Mouse (Mus musculus) thymus, adult 2 months (tissue): ENCODE measurements around the gene Zbtb9. TPM values are rescaled to one million over a fixed set of nuclear protein-coding genes. Genes with fewer than 3 reads are reported as not detected.
A peak's percentile ranks its signal among the peaks of the same experiment; 100 is the strongest.

Source experiments
- DNase-seq: peaks from one replicate; pipeline ENCODE4 v3.0.0; 2021
- H3K27ac ChIP-seq: fragments of 200-500 bp; 2 replicates; pipeline ENCODE4 v1.5.1; 2012; ENCODE audit warnings: low read length, control low read depth; ENCODE audit not compliant: control insufficient read depth, insufficient read depth
- H3K27me3 ChIP-seq: fragments of 200-500 bp; 2 replicates; pipeline ENCODE4 v1.6.1; 2012; ENCODE audit warnings: mild to moderate bottlenecking, low read length, moderate library complexity, mixed read lengths; ENCODE audit not compliant: control insufficient read depth, insufficient read depth
- H3K36me3 ChIP-seq: fragments of 200-500 bp; 2 replicates; pipeline ENCODE4 v1.6.1; 2012; ENCODE audit warnings: mild to moderate bottlenecking, low read length, moderate library complexity; ENCODE audit not compliant: control insufficient read depth, insufficient read depth
- H3K4me1 ChIP-seq: fragments of 200-500 bp; replicated peaks from 2 replicates; pipeline ENCODE4 v1.6.1; 2012; ENCODE audit warnings: low read length; ENCODE audit not compliant: control insufficient read depth, insufficient read depth
- H3K4me3 ChIP-seq: fragments of 200-500 bp; 2 replicates; pipeline ENCODE4 v1.5.1; 2012; ENCODE audit warnings: mild to moderate bottlenecking, low read length, control low read depth, moderate library complexity; ENCODE audit not compliant: control insufficient read depth, insufficient read depth
- CTCF ChIP-seq: fragments of 200-500 bp; IDR thresholded peaks from 2 replicates; pipeline ENCODE4 v1.5.1; 2012; ENCODE audit warnings: mild to moderate bottlenecking, control low read depth, low read length, moderate library complexity, borderline replicate concordance; ENCODE audit not compliant: control insufficient read depth, poor library complexity, insufficient read depth; ENCODE audit errors: extremely low read depth
- POLR2A ChIP-seq: fragments of 200-500 bp; IDR thresholded peaks from 2 replicates; pipeline ENCODE4 v1.6.1; 2012; ENCODE audit warnings: mild to moderate bottlenecking, low read length, control low read depth, moderate library complexity; ENCODE audit not compliant: control insufficient read depth, poor library complexity, insufficient read depth; ENCODE audit errors: extremely low read depth
- WGBS: fragments of 180-500 bp; shearing (Covaris S2); methylation state at CpG from one replicate; pipeline ENCODE4 v1.1.7; 2018; 5-methylcytosine and 5-hydroxymethylcytosine counted together
- polyA plus RNA-seq: library from polyadenylated mRNA; depleted of rRNA; stranded (reverse); fragments of >200 nt; gene quantifications from 2 replicates; pipeline ENCODE4 v1.2.3, GENCODE M21; 2012

Zbtb9 gene
- polyA plus RNA-seq, 1 experiment: 54.6 TPM

GRCm38 (mm10) chr17:26981050-26981449 lies 8.1 kb downstream of the Zbtb9 start:
- 3% methylated on average over 2 of the region's 2 CpGs for WGBS
- Histone ChIP-seq H3K36me3 (peaks cover 8% of the 10 kb centered on the region; the same call in 1 of the 2 replicates), H3K4me3 (no peak overlapping the region), H3K4me1 (peaks cover 24% of the 10 kb centered on the region), H3K27me3 (no peaks in the 10 kb centered on the region), H3K27ac (peak overlapping the region; percentile 98)
- no peak for TF ChIP-seq CTCF
- no peak for TF ChIP-seq POLR2A
- DNase-seq: peak; percentile 50

- Histone ChIP-seq H3K27ac (no peak overlapping the region), H3K36me3 (no peaks in the 10 kb centered on the region), H3K4me3 (no peak overlapping the region), H3K4me1 (peaks cover 20% of the 10 kb centered on the region), H3K27me3 (no peaks in the 10 kb centered on the region)
- 94% methylated on average over 4 of the region's 4 CpGs for WGBS
- TF ChIP-seq POLR2A (no peak), CTCF (no peak)
- no peak for DNase-seq
Observed at GRCm38 (mm10) chr17:26983382-26983781, 10.4 kb downstream of the Zbtb9 start.

- TF ChIP-seq POLR2A: no peak
- 96% methylated on average over 10 of the region's 10 CpGs for WGBS
Observed at GRCm38 (mm10) chr17:26985503-26986179, 12.7 kb downstream of the Zbtb9 start.

GRCm38 (mm10) chr17:26990521-26990920 lies 17.6 kb downstream of the Zbtb9 start:
- TF ChIP-seq POLR2A (no peak), CTCF (no peak)
- H3K27me3 ChIP-seq: no peaks in the 10 kb centered on the region
- H3K27ac ChIP-seq: no peak overlapping the region
- no peak for DNase-seq
- no peak overlapping the region for H3K4me3 ChIP-seq
- H3K4me1 ChIP-seq: peaks cover 15% of the 10 kb centered on the region
- no peaks in the 10 kb centered on the region for H3K36me3 ChIP-seq

More at GRCm38 (mm10) chr17:26985503-26986179, 12.7 kb downstream of the Zbtb9 start:
- no peak overlapping the region for H3K4me3 ChIP-seq
- no peak overlapping the region for H3K27ac ChIP-seq
- DNase-seq: no peak
- H3K27me3 ChIP-seq: no peaks in the 10 kb centered on the region
- no peaks in the 10 kb centered on the region for H3K36me3 ChIP-seq
- H3K4me1 ChIP-seq: peaks cover 28% of the 10 kb centered on the region

GRCm38 (mm10) chr17:26994410-26994809 lies 21.4 kb downstream of the Zbtb9 start:
- no peaks in the 10 kb centered on the region for H3K27me3 ChIP-seq
- no peak for DNase-seq
- TF ChIP-seq POLR2A (no peak), CTCF (no peak)
- no peak overlapping the region for H3K27ac ChIP-seq
- no peaks in the 10 kb centered on the region for H3K36me3 ChIP-seq
- H3K4me3 ChIP-seq: no peak overlapping the region
- H3K4me1 ChIP-seq: peaks cover 13% of the 10 kb centered on the region
- 85% methylated on average over 14 of the region's 14 CpGs for WGBS

- TF ChIP-seq CTCF (no peak), POLR2A (no peak)
- Histone ChIP-seq H3K36me3 (no peaks in the 10 kb centered on the region), H3K4me1 (peaks cover 13% of the 10 kb centered on the region), H3K4me3 (no peak overlapping the region), H3K27ac (no peak overlapping the region), H3K27me3 (no peaks in the 10 kb centered on the region)
- DNase-seq: no peak
- WGBS: 95% methylated on average over 6 of the region's 6 CpGs
Observed at GRCm38 (mm10) chr17:26995006-26995405, 22.0 kb downstream of the Zbtb9 start.

GRCm38 (mm10) chr17:26995562-26995961 lies 22.6 kb downstream of the Zbtb9 start:
- Histone ChIP-seq H3K4me1 (peaks cover 15% of the 10 kb centered on the region), H3K27me3 (no peaks in the 10 kb centered on the region), H3K4me3 (no peak overlapping the region), H3K36me3 (no peaks in the 10 kb centered on the region), H3K27ac (no peak overlapping the region)
- no peak for DNase-seq
- 81% methylated on average over 8 of the region's 8 CpGs for WGBS
- no peak for TF ChIP-seq CTCF
- TF ChIP-seq POLR2A: no peak
